8 mouse cellular contexts compared by ENCODE assay signal in the genomic region with DNA sequence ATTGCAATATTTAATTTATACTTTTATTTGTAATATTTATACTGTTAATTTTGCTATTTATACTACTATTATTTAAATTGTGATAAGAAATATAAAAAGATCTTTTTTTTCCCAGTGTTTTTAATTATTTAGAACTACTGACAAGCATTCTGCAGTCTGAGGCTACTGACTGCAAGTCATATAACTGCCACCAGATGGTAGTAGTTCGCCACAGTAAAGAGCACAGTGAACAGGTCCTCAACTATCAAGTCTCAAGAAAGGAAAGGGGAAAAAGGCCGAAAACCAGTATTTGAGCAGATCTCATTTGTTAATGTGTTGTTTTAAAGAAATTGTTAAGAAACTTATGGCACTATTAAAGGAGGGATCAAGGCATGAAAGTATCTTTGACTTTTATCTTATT.
DNase-seq lines count a peak whose midpoint lies in the region; ATAC-seq lines count a peak whose summit lies in the region.

No protein-coding gene starts in this region.

- H3K4me1 ChIP-seq in neural tube, embryonic 15.5 days: no peaks in the 10 kb centered on the region

- peak; percentile 21 to 30 for DNase-seq in cerebellum, adult 18-20 months
- no peak for DNase-seq in cerebellum, adult 11-12 months
- peak; percentile 63 for DNase-seq in 416B (ENCODE audit: low read depth)
- peak; percentile 68 to 71 for DNase-seq in cerebellum, postnatal 14 days
- peak; percentile 32 to 62 for DNase-seq in left cerebral cortex, postnatal 10 days (ENCODE audit: extremely low spot score in 1 of 2, low spot score in 2 of 2)
- no peak for DNase-seq in thymus, postnatal 0 days (ENCODE audit: low spot score)

- H3K27me3 ChIP-seq in neural tube, embryonic 15.5 days (replicated peaks): no peaks in the 10 kb centered on the region

- H3K4me3 ChIP-seq in neural tube, embryonic 15.5 days (replicated peaks): no peak overlapping the region

- WGBS in neural tube, embryonic 15.5 days: 21% methylated on average over 2 of the region's 2 CpGs

- intact Hi-C loops in left cerebral cortex, postnatal 10 days (cut with DNase I): no loop called here

- ATAC-seq in hematopoietic stem cell, adult 5-6 weeks (replicated peaks in 1 of 2; ENCODE audit: insufficient read depth in 1 of 2, low FRiP score in 2 of 2, low TSS enrichment in 1 of 2, low read depth in 1 of 2, poor library complexity in 2 of 2, severe bottlenecking in 2 of 2): peak; percentile 77 to 91; a peak in 3 of 4 replicates
- ATAC-seq in neural tube, embryonic 15.5 days (ENCODE audit: low FRiP score): peak; percentile 75; the same call in 1 of the 2 replicates

- H3K9ac ChIP-seq in neural tube, embryonic 15.5 days (replicated peaks): no peak overlapping the region

- no peaks in the 10 kb centered on the region for H3K36me3 ChIP-seq in neural tube, embryonic 15.5 days

- H3K9me3 ChIP-seq in neural tube, embryonic 15.5 days (replicated peaks): no peaks in the 10 kb centered on the region

- no peak overlapping the region for H3K27ac ChIP-seq in neural tube, embryonic 15.5 days (replicated peaks)

- H3K4me2 ChIP-seq in neural tube, embryonic 15.5 days: no peak overlapping the region

Comparison
In these comparisons a context has a peak if more than half of its experiments do, and no peak if none do; other contexts are left out.
1. DNase-seq: peak in cerebellum, adult 18-20 months (2 of 2), 416B (single experiment), cerebellum, postnatal 14 days (2 of 2) and left cerebral cortex, postnatal 10 days (2 of 2); none in cerebellum, adult 11-12 months (single experiment) and thymus, postnatal 0 days (single experiment).